Mouse (Mus musculus): ENCODE data around the gene Lrrc46. TPM values are rescaled to one million over a fixed set of nuclear protein-coding genes. Genes with fewer than 3 reads are reported as not detected.

The Lrrc46 gene
- total RNA-seq, 2 experiments from 2014 or later = 0.16 TPM; not detected in 1

- no peak for DNase-seq
Measured at GRCm38 (mm10) chr11:97013121-97013670, 28.0 kb downstream of the Lrrc46 start, which contains the start of gene Sp6. Gene Sp6, plus strand, starts transcription at chr11:97013394.

- no peak for DNase-seq
Measured at GRCm38 (mm10) chr11:97009198-97009790, 31.9 kb downstream of the Lrrc46 start.

GRCm38 (mm10) chr11:97007093-97007794, 34.0 kb downstream of the Lrrc46 start:
- DNase-seq = no peak

GRCm38 (mm10) chr11:97003170-97003569, 38.0 kb downstream of the Lrrc46 start:
- no peak for DNase-seq

GRCm38 (mm10) chr11:96997380-96997956, 43.7 kb downstream of the Lrrc46 start:
- DNase-seq = peak; percentile 49

- DNase-seq = no peak
Measured at GRCm38 (mm10) chr11:96996773-96997379, 44.3 kb downstream of the Lrrc46 start.

- DNase-seq = no peak
Measured at GRCm38 (mm10) chr11:96995836-96996772, 45.1 kb downstream of the Lrrc46 start.

GRCm38 (mm10) chr11:96995031-96995430, 46.2 kb downstream of the Lrrc46 start:
- no peak for DNase-seq

- DNase-seq = no peak
Measured at GRCm38 (mm10) chr11:96992722-96993311, 48.4 kb downstream of the Lrrc46 start.

GRCm38 (mm10) chr11:96991501-96991900, 49.7 kb downstream of the Lrrc46 start:
- DNase-seq = no peak

- DNase-seq = no peak
Measured at GRCm38 (mm10) chr11:96987873-96988655, 53.1 kb downstream of the Lrrc46 start.

GRCm38 (mm10) chr11:96986463-96986862, 54.7 kb downstream of the Lrrc46 start:
- DNase-seq = no peak

- no peak for DNase-seq
Measured at GRCm38 (mm10) chr11:96984903-96985302, 56.3 kb downstream of the Lrrc46 start.

Small RNAs within 50 kb of the gene (microRNA-seq; reads per million reads assigned to microRNA genes)
- gene Mir8103 = 0 to 0.50 reads per million in 2 experiments

Other genes with a start within 250 kb of the Lrrc46 start
- gene Nfe2l1, start 211.4 kb downstream of the Lrrc46 start, total RNA-seq (2021) = 100 to 1,000 TPM; 194 to 201 TPM
- 10 to 100 TPM; 47.2 to 55.1 TPM for gene Copz2, start 191.5 kb downstream of the Lrrc46 start, total RNA-seq (2021)
- gene Cdk5rap3, start 124.9 kb downstream of the Lrrc46 start, total RNA-seq (2021) = 10 to 100 TPM; 30.0 to 39.3 TPM
- gene Prr15l, start 113.3 kb downstream of the Lrrc46 start, total RNA-seq (2021) = not detected
- gene Pnpo, start 97.4 kb downstream of the Lrrc46 start, total RNA-seq (2021) = 1 to 10 TPM; 8.4 to 9.4 TPM
- gene Sp2, start 58.4 kb downstream of the Lrrc46 start, total RNA-seq (2021) = 10 to 100 TPM; 15.2 to 15.9 TPM
- gene Sp6, start 28.0 kb downstream of the Lrrc46 start, total RNA-seq (2021) = under 1 TPM; 0.21 to 0.77 TPM
- 10 to 100 TPM; 11.3 to 11.4 TPM for gene Scrn2, start 11.5 kb downstream of the Lrrc46 start, total RNA-seq (2021)
- 10 to 100 TPM; 45.1 to 45.6 TPM for gene Mrpl10, start 153 bp upstream of the Lrrc46 start, total RNA-seq (2021)
- gene Osbpl7, start 9.2 kb upstream of the Lrrc46 start, total RNA-seq (2021) = 1 to 10 TPM; 3.4 to 6.4 TPM
- 1 to 10 TPM; 1.3 to 1.7 TPM for gene Tbx21, start 73.9 kb upstream of the Lrrc46 start, total RNA-seq (2021)
- 1 to 10 TPM; 7.1 to 9.9 TPM for gene Tbkbp1, start 110.1 kb upstream of the Lrrc46 start, total RNA-seq (2021)
- gene Kpnb1, start 146.5 kb upstream of the Lrrc46 start, total RNA-seq (2021) = 10 to 100 TPM; 72.9 to 87.5 TPM
- gene Npepps, start 239.2 kb upstream of the Lrrc46 start, total RNA-seq (2021) = 10 to 100 TPM; 52.1 to 57.5 TPM